Mouse (Mus musculus): ENCODE data around the gene Ptprd. TPM values are rescaled to one million over a fixed set of nuclear protein-coding genes. Genes with fewer than 3 reads are reported as not detected.

Gene Ptprd
- polyA plus RNA-seq, 1 experiment = 1.2 TPM

DNA sequence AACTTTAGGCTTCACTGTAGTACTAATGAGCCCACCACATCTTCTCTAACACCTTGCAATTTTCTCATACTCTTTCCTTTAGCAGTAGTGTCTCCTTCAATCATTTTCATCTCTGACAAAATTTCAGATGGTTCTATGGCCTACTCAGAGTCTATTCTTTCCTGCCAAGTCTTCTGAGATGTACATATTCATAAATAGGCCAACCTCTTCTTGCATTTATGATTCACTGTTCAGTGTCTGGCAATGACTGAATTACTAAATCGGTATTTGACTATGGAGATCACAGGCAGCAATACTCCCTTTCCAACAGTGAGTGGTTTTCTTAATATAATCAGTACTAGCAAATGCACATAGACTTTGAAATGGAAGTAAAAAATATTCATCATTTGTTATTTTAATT, 928.3 kb downstream of the Ptprd start:
- H3K4me3 ChIP-seq (ENCODE audit: insufficient read depth, poor library complexity, severe bottlenecking) = no peak overlapping the region
- no peak overlapping the region for H3ac ChIP-seq (ENCODE audit: control insufficient read depth, insufficient read length, low read depth)
- TF ChIP-seq CTCF (IDR thresholded peaks at IDR 0.05; ENCODE audit: control insufficient read depth, insufficient read depth, insufficient read length) (no peak), FOSL1 (IDR thresholded peaks at IDR 0.05; ENCODE audit: insufficient read depth, low read length, poor library complexity, severe bottlenecking) (no peak), USF1 (IDR thresholded peaks at IDR 0.05; ENCODE audit: low read depth) (no peak), MYOG (IDR thresholded peaks at IDR 0.05; ENCODE audit: control insufficient read depth, extremely low read depth, insufficient read length) (no peak), MYOD1 (IDR thresholded peaks at IDR 0.05; ENCODE audit: control insufficient read depth, insufficient read length, low read depth) (no peak), MAX (IDR thresholded peaks at IDR 0.05) (no peak), CEBPB (IDR thresholded peaks at IDR 0.05; ENCODE audit: low read depth) (no peak)
- H3K79me3 ChIP-seq (ENCODE audit: low read depth) = no peaks in the 10 kb centered on the region
- no peaks in the 10 kb centered on the region for H3K36me3 ChIP-seq (ENCODE audit: control insufficient read depth, insufficient read depth)
- no peaks in the 10 kb centered on the region for H3K27me3 ChIP-seq (ENCODE audit: control insufficient read depth, insufficient read depth, insufficient read length)
- H3K79me2 ChIP-seq (ENCODE audit: control insufficient read depth, insufficient read depth) = no peaks in the 10 kb centered on the region

DNA sequence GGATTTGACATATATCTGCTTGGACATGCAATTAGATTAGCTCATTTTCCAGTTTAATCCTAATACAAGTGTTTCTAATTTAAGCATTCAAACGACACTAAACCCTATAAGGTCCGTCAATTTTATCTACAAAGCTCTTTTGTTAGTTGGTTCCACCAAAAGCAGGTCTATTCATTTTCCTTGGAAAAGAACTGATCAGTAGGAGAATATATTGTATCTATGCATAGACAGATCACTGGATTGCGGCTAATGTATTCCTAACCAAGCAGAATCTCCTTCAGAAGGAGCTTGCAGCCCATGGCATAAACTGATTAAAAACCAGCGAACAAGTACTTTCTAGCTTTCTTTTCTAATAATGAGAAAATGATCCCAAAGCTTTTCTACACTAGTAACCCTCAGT, 933.8 kb downstream of the Ptprd start:
- H3K36me3 ChIP-seq (ENCODE audit: control insufficient read depth, insufficient read depth) = no peaks in the 10 kb centered on the region
- no peak overlapping the region for H3K4me3 ChIP-seq (ENCODE audit: insufficient read depth, poor library complexity, severe bottlenecking)
- H3K79me2 ChIP-seq (ENCODE audit: control insufficient read depth, insufficient read depth) = no peaks in the 10 kb centered on the region
- TF ChIP-seq MYOG (IDR thresholded peaks at IDR 0.05; ENCODE audit: control insufficient read depth, extremely low read depth, insufficient read length) (no peak), USF1 (IDR thresholded peaks at IDR 0.05; ENCODE audit: low read depth) (no peak), CEBPB (IDR thresholded peaks at IDR 0.05; ENCODE audit: low read depth) (no peak), FOSL1 (IDR thresholded peaks at IDR 0.05; ENCODE audit: insufficient read depth, low read length, poor library complexity, severe bottlenecking) (no peak), MAX (IDR thresholded peaks at IDR 0.05) (no peak), CTCF (IDR thresholded peaks at IDR 0.05; ENCODE audit: control insufficient read depth, insufficient read depth, insufficient read length) (no peak), MYOD1 (IDR thresholded peaks at IDR 0.05; ENCODE audit: control insufficient read depth, insufficient read length, low read depth) (no peak)
- no peak overlapping the region for H3ac ChIP-seq (ENCODE audit: control insufficient read depth, insufficient read length, low read depth)
- H3K79me3 ChIP-seq (ENCODE audit: low read depth) = no peaks in the 10 kb centered on the region
- no peaks in the 10 kb centered on the region for H3K27me3 ChIP-seq (ENCODE audit: control insufficient read depth, insufficient read depth, insufficient read length)

DNA sequence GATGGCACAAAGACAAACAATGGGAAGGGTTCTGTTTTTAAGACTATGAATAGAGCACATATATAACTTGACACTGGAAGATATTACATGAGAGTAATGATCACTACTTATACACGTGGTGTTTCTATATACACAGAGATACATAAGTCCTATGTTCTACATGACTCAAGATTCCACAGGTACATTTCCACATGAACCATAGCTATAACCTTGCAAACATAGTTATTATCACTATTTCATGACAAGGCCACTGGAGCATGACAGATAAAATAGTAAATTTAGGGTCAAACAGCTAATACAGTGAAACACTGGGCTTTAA, 951.8 kb downstream of the Ptprd start:
- no peak for TF ChIP-seq MYOG (IDR thresholded peaks at IDR 0.05; ENCODE audit: control insufficient read depth, extremely low read depth, insufficient read length)
- TF ChIP-seq CTCF (IDR thresholded peaks at IDR 0.05; ENCODE audit: control insufficient read depth, insufficient read depth, insufficient read length) = no peak
- TF ChIP-seq USF1 (IDR thresholded peaks at IDR 0.05; ENCODE audit: low read depth) = no peak
- no peak for TF ChIP-seq MAX (IDR thresholded peaks at IDR 0.05)
- no peak for TF ChIP-seq CEBPB (IDR thresholded peaks at IDR 0.05; ENCODE audit: low read depth)
- no peak for TF ChIP-seq MYOD1 (IDR thresholded peaks at IDR 0.05; ENCODE audit: control insufficient read depth, insufficient read length, low read depth)
- TF ChIP-seq FOSL1 (IDR thresholded peaks at IDR 0.05; ENCODE audit: insufficient read depth, low read length, poor library complexity, severe bottlenecking) = no peak
- Histone ChIP-seq H3K27me3 (ENCODE audit: control insufficient read depth, insufficient read depth, insufficient read length) (no peaks in the 10 kb centered on the region), H3K36me3 (ENCODE audit: control insufficient read depth, insufficient read depth) (no peaks in the 10 kb centered on the region), H3K79me2 (ENCODE audit: control insufficient read depth, insufficient read depth) (no peaks in the 10 kb centered on the region), H3ac (ENCODE audit: control insufficient read depth, insufficient read length, low read depth) (no peak overlapping the region), H3K79me3 (ENCODE audit: low read depth) (no peaks in the 10 kb centered on the region), H3K4me3 (ENCODE audit: insufficient read depth, poor library complexity, severe bottlenecking) (no peak overlapping the region)

DNA sequence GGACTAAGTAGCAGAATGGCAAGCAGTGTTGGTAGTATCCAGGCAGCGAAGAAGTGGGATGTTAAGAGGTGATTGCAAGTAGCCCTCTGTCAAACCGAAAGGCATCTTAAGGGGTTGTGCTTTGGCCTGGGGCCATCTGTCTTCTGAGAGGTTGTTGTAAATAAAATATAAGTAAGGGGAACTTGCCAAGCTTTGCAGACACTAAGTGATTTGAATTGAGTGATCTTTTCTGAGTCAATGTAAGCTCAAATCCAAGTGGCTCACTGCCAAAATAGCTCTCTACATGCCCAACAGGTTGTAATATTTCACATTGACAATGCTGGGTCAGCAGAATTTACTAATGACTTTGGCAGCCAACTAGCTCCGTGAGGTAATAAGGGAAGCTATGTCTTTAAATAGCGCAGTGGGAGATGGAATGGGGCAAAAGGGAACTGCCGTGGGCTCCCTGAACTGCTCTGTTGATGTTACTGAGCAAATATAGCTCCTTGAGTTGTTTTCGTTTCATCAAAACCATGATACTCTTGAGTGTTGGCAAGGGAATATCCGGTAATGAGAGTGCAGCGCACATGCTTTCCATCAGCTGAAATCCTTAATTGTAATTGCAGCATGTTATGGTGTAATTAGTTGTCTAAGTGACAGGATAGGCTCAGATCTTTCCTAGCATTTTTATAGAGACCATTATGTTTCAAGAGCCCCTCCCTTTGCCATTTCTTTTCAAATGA, 952.4 kb downstream of the Ptprd start:
- Histone ChIP-seq H3K27me3 (ENCODE audit: control insufficient read depth, insufficient read depth, insufficient read length) (no peaks in the 10 kb centered on the region), H3K4me3 (ENCODE audit: insufficient read depth, poor library complexity, severe bottlenecking) (no peak overlapping the region), H3K79me3 (ENCODE audit: low read depth) (no peaks in the 10 kb centered on the region), H3K36me3 (ENCODE audit: control insufficient read depth, insufficient read depth) (no peaks in the 10 kb centered on the region), H3ac (ENCODE audit: control insufficient read depth, insufficient read length, low read depth) (no peak overlapping the region), H3K79me2 (ENCODE audit: control insufficient read depth, insufficient read depth) (no peaks in the 10 kb centered on the region)
- TF ChIP-seq CTCF (IDR thresholded peaks at IDR 0.05; ENCODE audit: control insufficient read depth, insufficient read depth, insufficient read length) = no peak
- no peak for TF ChIP-seq MYOD1 (IDR thresholded peaks at IDR 0.05; ENCODE audit: control insufficient read depth, insufficient read length, low read depth)
- TF ChIP-seq FOSL1 (IDR thresholded peaks at IDR 0.05; ENCODE audit: insufficient read depth, low read length, poor library complexity, severe bottlenecking) = no peak
- no peak for TF ChIP-seq USF1 (IDR thresholded peaks at IDR 0.05; ENCODE audit: low read depth)
- no peak for TF ChIP-seq CEBPB (IDR thresholded peaks at IDR 0.05; ENCODE audit: low read depth)
- no peak for TF ChIP-seq MAX (IDR thresholded peaks at IDR 0.05)
- TF ChIP-seq MYOG (IDR thresholded peaks at IDR 0.05; ENCODE audit: control insufficient read depth, extremely low read depth, insufficient read length) = no peak

DNA sequence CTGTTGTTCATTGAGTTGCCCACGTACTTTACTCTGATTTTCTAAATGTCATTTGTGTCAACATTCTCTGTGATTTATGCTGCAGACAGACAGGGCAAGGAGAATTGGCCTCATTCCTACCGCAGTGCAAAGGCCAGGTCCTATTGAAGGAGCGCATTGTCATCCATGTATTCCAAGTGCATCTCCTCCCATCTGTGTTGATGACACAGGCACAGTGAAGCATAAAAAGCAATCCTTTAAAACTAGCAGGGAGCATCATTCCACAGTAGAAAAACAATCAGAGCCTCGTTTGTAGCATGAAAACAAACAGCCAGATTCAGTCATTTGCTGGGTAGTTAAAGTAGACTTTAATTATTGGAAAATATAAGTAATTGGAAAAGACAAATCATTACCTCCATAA, 960.6 kb downstream of the Ptprd start:
- Histone ChIP-seq H3K36me3 (ENCODE audit: control insufficient read depth, insufficient read depth) (no peaks in the 10 kb centered on the region), H3K79me2 (ENCODE audit: control insufficient read depth, insufficient read depth) (no peaks in the 10 kb centered on the region), H3ac (ENCODE audit: control insufficient read depth, insufficient read length, low read depth) (no peak overlapping the region), H3K4me3 (ENCODE audit: insufficient read depth, poor library complexity, severe bottlenecking) (no peak overlapping the region), H3K79me3 (ENCODE audit: low read depth) (no peaks in the 10 kb centered on the region), H3K27me3 (ENCODE audit: control insufficient read depth, insufficient read depth, insufficient read length) (no peaks in the 10 kb centered on the region)
- TF ChIP-seq MAX (IDR thresholded peaks at IDR 0.05) (no peak), CTCF (IDR thresholded peaks at IDR 0.05; ENCODE audit: control insufficient read depth, insufficient read depth, insufficient read length) (no peak), MYOD1 (IDR thresholded peaks at IDR 0.05; ENCODE audit: control insufficient read depth, insufficient read length, low read depth) (no peak), USF1 (IDR thresholded peaks at IDR 0.05; ENCODE audit: low read depth) (no peak), MYOG (IDR thresholded peaks at IDR 0.05; ENCODE audit: control insufficient read depth, extremely low read depth, insufficient read length) (no peak), CEBPB (IDR thresholded peaks at IDR 0.05; ENCODE audit: low read depth) (no peak), FOSL1 (IDR thresholded peaks at IDR 0.05; ENCODE audit: insufficient read depth, low read length, poor library complexity, severe bottlenecking) (no peak)
